Mouse (Mus musculus) brain, adult 10 weeks (tissue): ENCODE data around the gene Mab21l2. TPM values are rescaled to one million over a fixed set of nuclear protein-coding genes. Genes with fewer than 3 reads are reported as not detected.

ENCODE experiments used
- polyA plus RNA-seq: library from polyadenylated mRNA; stranded (reverse); fragments of 350-450 nt; fragmentation: Illumina TruSeq; extraction: RNeasy Lipid Tissue Mini Kit (QIAGEN cat#74804); gene quantifications from one replicate; pipeline ENCODE4 v1.2.3, GENCODE M21; 2015; ENCODE audit warnings: low read depth, low replicate concordance

Gene Mab21l2
- 2.1 TPM for polyA plus RNA-seq

GRCm38 (mm10) chr3:86548091-86549015, at the start of gene Mab21l2:
Gene Mab21l2 (minus strand): TSS chr3:86548629.

